Comparison of ENCODE assay signal across 19 mouse cellular contexts in the genomic region with DNA sequence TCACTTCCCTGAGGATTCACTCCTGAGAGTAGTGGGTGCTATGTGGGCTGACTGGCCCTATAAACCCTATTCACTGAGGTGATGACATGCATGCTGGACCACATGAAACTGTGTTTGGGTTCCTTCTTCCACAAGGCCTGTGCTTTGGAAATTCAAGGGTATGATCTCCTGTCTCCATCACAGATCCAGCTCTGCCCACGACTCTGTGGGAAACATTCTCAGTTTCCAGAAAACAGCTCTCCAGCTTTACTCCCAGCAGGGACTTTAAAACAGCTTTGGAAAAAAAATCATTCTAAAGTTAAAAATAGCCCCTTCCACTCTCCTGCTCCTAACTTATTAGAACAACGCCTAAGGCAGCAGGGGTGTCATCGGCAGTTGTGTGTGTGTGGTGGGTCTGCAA.
DNase-seq lines count a peak whose midpoint lies in the region; TF ChIP-seq lines count a peak whose summit lies in the region.
"Had no signal": no experiment of that assay in that cellular context is flagged by ENCODE, and none has a peak within 500 bp of the region (broad histone marks: within the 10 kb centered on the region; RNA-seq: fewer than 3 reads in every experiment).

No protein-coding gene starts in this region.

- DNase-seq in heart, adult 2 months, result no peak
- DNase-seq in heart, postnatal 10 days, result no peak
- peak; percentile 23 to 64 for DNase-seq in left cerebral cortex, postnatal 25 days (ENCODE audit: low spot score in 2 of 2)
- DNase-seq in left cerebral cortex, adult 8-10 months (ENCODE audit: low spot score in 2 of 2), result no peak
- peak; percentile 73 for DNase-seq in brain, adult 2 months (ENCODE audit: low read depth, low spot score)
- DNase-seq: adrenal gland, adult 8-10 months; adrenal gland, postnatal 36 days; cerebellum, adult 11 months; cerebellum, adult 8-10 months; cerebellum, postnatal 14 days; embryo, embryonic 11 days; gastrocnemius, postnatal 14 days had no signal

- H3K9ac ChIP-seq in heart, adult 2 months (ENCODE audit: low read depth, low read length), result no peak overlapping the region
- H3K9ac ChIP-seq: embryonic facial prominence, embryonic 15.5 days; heart, embryonic 13.5 days; hindbrain, embryonic 12.5 days had no signal

- H3K27ac ChIP-seq in heart, adult 2 months, result peak overlapping the region; percentile 36
- peak overlapping the region; percentile 80 for H3K27ac ChIP-seq in olfactory bulb, adult 2 months (ENCODE audit: insufficient read depth, low read depth, low read length)
- H3K27ac ChIP-seq: embryonic facial prominence, embryonic 15.5 days; forebrain, embryonic 10.5 days; heart, embryonic 13.5 days; hindbrain, embryonic 12.5 days had no signal

- TF ChIP-seq CTCF in heart, adult 2 months (IDR thresholded peaks at IDR 0.05), result no peak
- no peak for TF ChIP-seq CTCF in olfactory bulb, adult 2 months (IDR thresholded peaks at IDR 0.05; ENCODE audit: insufficient read depth, low read depth, low read length)

- H3K4me3 ChIP-seq in heart, adult 2 months, result no peak overlapping the region
- H3K4me3 ChIP-seq in olfactory bulb, adult 2 months (ENCODE audit: insufficient read depth, low read depth, low read length), result no peak overlapping the region
- H3K4me3 ChIP-seq: embryonic facial prominence, embryonic 15.5 days; erythroblast, embryonic 14.5 days; forebrain, embryonic 10.5 days; heart, embryonic 13.5 days; hindbrain, embryonic 12.5 days had no signal

- TF ChIP-seq POLR2A in heart, adult 2 months (IDR thresholded peaks at IDR 0.05; ENCODE audit: insufficient read depth, low read depth, low read length), result no peak
- TF ChIP-seq POLR2A in olfactory bulb, adult 2 months (IDR thresholded peaks at IDR 0.05; ENCODE audit: insufficient read depth, low read depth, low read length), result no peak

- peaks cover 4% of the 10 kb centered on the region; the same call in 1 of the 2 replicates for H3K4me1 ChIP-seq in heart, adult 2 months (ENCODE audit: control insufficient read depth, insufficient read depth, low read length)
- peaks cover 15% of the 10 kb centered on the region for H3K4me1 ChIP-seq in olfactory bulb, adult 2 months (ENCODE audit: control insufficient read depth, insufficient read depth, low read length)
- H3K4me1 ChIP-seq: forebrain, embryonic 10.5 days had no signal

- no peaks in the 10 kb centered on the region for H3K36me3 ChIP-seq in heart, adult 2 months (ENCODE audit: control insufficient read depth, insufficient read depth, low read length)
- H3K36me3 ChIP-seq: embryonic facial prominence, embryonic 15.5 days; forebrain, embryonic 10.5 days; G1E; heart, embryonic 13.5 days; hindbrain, embryonic 12.5 days had no signal

- 35% methylated on average over 3 of the region's 3 CpGs for WGBS in heart, adult 2 months
- 23% methylated on average over 3 of the region's 3 CpGs for WGBS in olfactory bulb, adult 2 months

- H3K79me2 ChIP-seq in heart, adult 2 months (replicated peaks; ENCODE audit: control insufficient read depth, insufficient read depth, low read length), result no peaks in the 10 kb centered on the region

- intact Hi-C loops in heart, adult 2 months (cut with DNase I), result no loop called here
- intact Hi-C loops in heart, postnatal 10 days (cut with DNase I), result no loop called here
- intact Hi-C loops in left cerebral cortex, postnatal 25 days (cut with DNase I), result loop anchor here (5.0 kb wide), 2 partner anchors 106 to 121 kb away; no protein-coding TSS in a partner anchor

- H3K27me3 ChIP-seq in heart, adult 2 months (ENCODE audit: control insufficient read depth, insufficient read depth, low read length), result no peaks in the 10 kb centered on the region
- H3K27me3 ChIP-seq: embryonic facial prominence, embryonic 15.5 days; heart, embryonic 13.5 days; hindbrain, embryonic 12.5 days had no signal

- no peak for TF ChIP-seq EP300 in heart, adult 2 months (IDR thresholded peaks at IDR 0.05; ENCODE audit: insufficient read depth, low read depth, low read length)

Comparison
In these comparisons a context has a peak if more than half of its experiments do, and no peak if none do; other contexts are left out.
1. DNase-seq: peak in left cerebral cortex, postnatal 25 days (2 of 2) and brain, adult 2 months (single experiment); none in heart, adult 2 months (0 of 2), heart, postnatal 10 days (0 of 2) and left cerebral cortex, adult 8-10 months (0 of 2).